Mouse (Mus musculus) kidney, embryonic 16.5 days (tissue): ENCODE measurements around the gene Gm20696. TPM values are rescaled to one million over a fixed set of nuclear protein-coding genes. Genes with fewer than 3 reads are reported as not detected.

Experiments
- ATAC-seq: fragments of 200-750 bp; cut with Nextera tagmentation; 2 replicates; pipeline ENCODE4 v1.8.0; 2017; ENCODE audit warnings: moderate TSS enrichment; ENCODE audit not compliant: low FRiP score, low TSS enrichment
- H3K27ac ChIP-seq: fragments of 300-500 bp; sonication (generic); 2 replicates; pipeline ENCODE4 v1.5.1; 2014; ENCODE audit warnings: low read length
- H3K27me3 ChIP-seq: fragments of 300-500 bp; sonication (generic); 2 replicates; pipeline ENCODE4 v1.6.1; 2014; ENCODE audit warnings: low read length, control low read depth, mixed read lengths; ENCODE audit not compliant: insufficient read depth
- H3K36me3 ChIP-seq: fragments of 300-500 bp; sonication (generic); 2 replicates; pipeline ENCODE4 v1.6.1; 2014; ENCODE audit warnings: low read length, control low read depth, mixed read lengths; ENCODE audit not compliant: insufficient read depth
- H3K4me1 ChIP-seq: fragments of 300-500 bp; sonication (generic); 2 replicates; pipeline ENCODE4 v1.6.1; 2014; ENCODE audit warnings: low read length, control low read depth, mixed read lengths; ENCODE audit not compliant: insufficient read depth
- H3K4me2 ChIP-seq: fragments of 300-500 bp; sonication (generic); replicated peaks from 2 replicates; pipeline ENCODE4 v1.6.1; 2014; ENCODE audit warnings: low read depth, low read length
- H3K4me3 ChIP-seq: fragments of 300-500 bp; sonication (generic); 2 replicates; pipeline ENCODE4 v1.5.1; 2014; ENCODE audit warnings: mild to moderate bottlenecking, low read length
- H3K9ac ChIP-seq: fragments of 300-500 bp; sonication (generic); replicated peaks from 2 replicates; pipeline ENCODE4 v1.6.1; 2014; ENCODE audit warnings: low read length
- H3K9me3 ChIP-seq: fragments of 300-500 bp; sonication (generic); 2 replicates; pipeline ENCODE4 v1.6.1; 2016; ENCODE audit warnings: low read length, control low read depth
- WGBS: fragments of 180-500 bp; shearing (Covaris S2); extraction: QIAGEN DNeasy Blood & Tissue Kit; methylation state at CpG from one replicate; pipeline ENCODE4 v1.1.7; 2014; 5-methylcytosine and 5-hydroxymethylcytosine counted together
- polyA plus RNA-seq: library from polyadenylated mRNA; unstranded; fragments of >200 nt; fragmentation: Nextera tagmentation; extraction: Ambion mirVana; gene quantifications from 2 replicates; pipeline ENCODE4 v1.2.1, GENCODE M21; 2015

Gene Gm20696
- polyA plus RNA-seq, 1 experiment from 2014 or later: 1.7 TPM

DNA sequence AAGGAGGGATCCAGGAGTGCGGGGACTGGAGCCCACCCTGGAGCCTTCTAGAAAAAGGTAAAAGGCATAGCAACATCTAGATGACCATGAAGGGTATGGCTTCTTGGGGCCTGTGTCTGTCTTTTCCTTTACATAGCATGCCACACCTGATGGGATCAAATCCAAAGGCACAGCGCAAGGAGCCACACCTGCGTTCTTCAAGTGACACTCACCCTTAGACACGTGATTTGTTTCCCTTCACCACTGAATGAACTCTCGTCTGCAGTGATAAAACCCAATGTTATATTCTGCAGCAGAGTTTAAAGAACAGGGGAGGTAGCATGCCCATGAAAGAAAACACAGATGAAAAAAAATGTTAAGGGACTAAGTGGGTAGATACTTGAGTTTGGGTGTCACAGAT lies 257.0 kb downstream of the Gm20696 start:
- Histone ChIP-seq H3K4me2 (no peak overlapping the region), H3K27me3 (no peaks in the 10 kb centered on the region), H3K4me1 (0 out of 2 replicates have a peak, but pooled peaks cover 2% of the 10 kb centered on the region), H3K9me3 (no peaks in the 10 kb centered on the region), H3K9ac (no peak overlapping the region), H3K36me3 (no peaks in the 10 kb centered on the region), H3K27ac (no peak overlapping the region), H3K4me3 (no peak overlapping the region)
- 88% methylated on average over 5 of the region's 5 CpGs for WGBS
- no peak for ATAC-seq

DNA sequence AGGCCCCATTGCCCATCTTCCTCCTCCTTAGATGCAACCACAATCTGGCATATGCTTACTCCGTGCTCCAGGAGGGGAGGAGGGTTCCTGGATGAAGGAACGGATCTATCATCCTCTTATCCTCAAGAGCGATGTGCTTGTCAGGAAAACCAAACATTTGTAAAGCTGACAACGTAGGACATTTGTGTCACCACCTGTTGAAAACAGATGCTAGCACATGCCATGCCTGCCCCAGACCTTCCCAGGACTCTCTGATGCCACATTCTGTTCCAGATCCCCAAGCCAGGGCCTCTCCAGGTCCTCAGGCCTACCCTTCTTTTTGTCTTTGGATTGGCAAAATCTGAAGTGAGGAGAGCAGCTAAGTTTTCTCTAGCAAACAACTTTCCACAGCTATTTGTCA lies 257.7 kb downstream of the Gm20696 start:
- no peak overlapping the region for H3K9ac ChIP-seq
- 0 out of 2 replicates have a peak, but pooled peaks cover 2% of the 10 kb centered on the region for H3K4me1 ChIP-seq
- H3K4me3 ChIP-seq: no peak overlapping the region
- ATAC-seq: no peak
- H3K27ac ChIP-seq: no peak overlapping the region
- 87% methylated on average over 4 of the region's 4 CpGs for WGBS
- H3K36me3 ChIP-seq: no peaks in the 10 kb centered on the region
- H3K27me3 ChIP-seq: no peaks in the 10 kb centered on the region
- H3K4me2 ChIP-seq: no peak overlapping the region
- no peaks in the 10 kb centered on the region for H3K9me3 ChIP-seq

DNA sequence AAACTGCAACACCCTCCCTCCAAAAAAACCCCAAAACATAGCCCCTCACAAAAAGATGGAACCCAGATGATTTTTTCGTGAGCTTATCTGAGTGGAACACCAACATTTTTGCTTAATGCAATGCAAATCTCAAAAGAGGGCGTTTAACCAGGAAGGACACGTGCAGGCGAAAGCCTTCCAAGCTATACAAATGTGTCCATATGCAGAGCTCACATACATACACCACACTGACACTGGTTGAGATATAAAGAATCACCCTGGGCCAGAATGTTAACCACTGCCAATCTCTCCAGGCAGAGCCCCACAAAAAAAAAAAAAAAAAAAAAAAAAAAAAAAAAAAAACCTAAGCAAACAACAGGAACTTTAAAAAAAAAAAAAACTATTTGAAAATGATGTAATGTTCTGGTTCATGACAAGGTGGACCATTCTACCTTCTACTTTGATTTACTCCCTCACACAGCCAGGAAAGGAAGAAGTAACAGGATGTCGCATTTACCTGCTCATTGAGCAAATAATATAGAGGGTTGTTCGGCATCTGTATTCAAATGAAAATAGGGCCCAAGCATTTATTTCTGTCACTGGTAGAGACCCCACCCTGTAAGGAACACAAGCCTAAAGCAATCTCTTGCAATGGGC lies 262.7 kb downstream of the Gm20696 start:
- WGBS: 88% methylated on average over 6 of the region's 6 CpGs
- Histone ChIP-seq H3K4me3 (no peak overlapping the region), H3K4me2 (no peak overlapping the region), H3K27ac (no peak overlapping the region), H3K4me1 (peaks cover 19% of the 10 kb centered on the region; the same call in 1 of the 2 replicates), H3K27me3 (no peaks in the 10 kb centered on the region), H3K36me3 (peaks cover 6% of the 10 kb centered on the region; the same call in 1 of the 2 replicates), H3K9ac (no peak overlapping the region), H3K9me3 (no peaks in the 10 kb centered on the region)
- no peak for ATAC-seq

DNA sequence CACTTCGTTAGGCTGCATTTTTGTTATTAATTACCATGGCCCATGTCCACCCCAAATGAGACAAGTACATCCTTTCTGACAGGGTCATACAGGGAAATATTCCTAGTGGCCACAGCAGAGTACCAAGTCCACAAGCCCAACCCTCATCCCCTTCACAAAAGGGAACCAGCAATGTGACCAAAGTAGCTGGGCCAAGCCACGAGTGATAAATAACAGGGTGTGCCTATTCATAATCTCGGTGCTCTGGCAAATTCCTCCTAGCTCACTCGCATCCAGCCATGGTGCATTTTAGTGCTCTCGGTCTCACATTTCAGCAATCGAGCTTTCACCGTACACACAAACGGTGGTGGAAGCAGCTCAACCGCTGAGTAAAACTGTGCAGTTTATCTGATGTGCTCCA lies 263.7 kb downstream of the Gm20696 start:
- Histone ChIP-seq H3K4me1 (peaks cover 19% of the 10 kb centered on the region; the same call in 1 of the 2 replicates), H3K4me3 (no peak overlapping the region), H3K9me3 (no peaks in the 10 kb centered on the region), H3K27me3 (no peaks in the 10 kb centered on the region), H3K36me3 (peaks cover 7% of the 10 kb centered on the region; the same call in 1 of the 2 replicates), H3K27ac (no peak overlapping the region), H3K9ac (no peak overlapping the region), H3K4me2 (no peak overlapping the region)
- ATAC-seq: no peak
- WGBS: 39% methylated on average over 9 of the region's 9 CpGs

DNA sequence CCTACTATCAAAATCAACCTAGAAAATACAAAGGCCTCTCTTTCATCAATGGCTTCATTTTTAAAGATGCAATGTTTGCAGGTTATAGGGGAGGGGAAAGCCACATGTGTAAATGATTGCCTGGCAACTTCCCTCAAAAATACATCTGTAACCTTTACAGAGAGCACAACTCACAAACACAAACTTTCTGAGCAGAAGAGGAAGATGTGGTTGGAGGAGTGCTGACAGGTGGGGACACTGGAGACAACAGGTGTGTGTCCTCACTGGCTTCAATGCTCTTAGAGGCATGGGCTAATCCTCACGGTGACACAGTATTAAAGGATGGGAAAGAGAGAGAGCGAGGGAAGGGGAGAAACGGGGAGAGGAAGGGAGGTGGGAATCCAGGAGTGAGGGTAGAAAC lies 264.2 kb downstream of the Gm20696 start:
- no peak overlapping the region for H3K4me3 ChIP-seq
- ATAC-seq: no peak
- no peak overlapping the region for H3K4me2 ChIP-seq
- H3K27me3 ChIP-seq: no peaks in the 10 kb centered on the region
- H3K9ac ChIP-seq: no peak overlapping the region
- peaks cover 19% of the 10 kb centered on the region; the same call in 1 of the 2 replicates for H3K4me1 ChIP-seq
- H3K27ac ChIP-seq: no peak overlapping the region
- 69% methylated on average over 3 of the region's 3 CpGs for WGBS
- no peaks in the 10 kb centered on the region for H3K9me3 ChIP-seq
- peaks cover 12% of the 10 kb centered on the region; the same call in 1 of the 2 replicates for H3K36me3 ChIP-seq

DNA sequence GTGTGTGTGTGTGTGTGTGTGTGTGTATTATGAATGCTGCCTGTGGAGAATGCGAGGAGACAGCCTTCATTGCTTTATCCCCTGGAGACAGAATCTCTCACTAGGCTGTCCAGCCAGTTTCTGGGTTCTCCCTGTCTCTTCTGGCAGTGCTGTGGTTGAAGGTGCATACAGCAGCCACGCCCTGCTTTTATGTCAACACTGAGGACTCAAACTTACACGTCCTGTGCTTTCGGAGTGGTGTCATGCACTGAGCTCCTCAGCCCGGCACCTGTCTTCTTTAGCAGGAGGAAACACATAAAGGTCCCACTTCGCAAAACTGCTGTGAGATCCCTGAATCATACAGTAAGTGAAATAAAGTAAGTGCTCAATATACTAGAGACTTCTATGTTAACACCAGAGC lies 264.8 kb downstream of the Gm20696 start:
- H3K4me2 ChIP-seq: no peak overlapping the region
- peaks cover 14% of the 10 kb centered on the region; the same call in 1 of the 2 replicates for H3K36me3 ChIP-seq
- no peaks in the 10 kb centered on the region for H3K9me3 ChIP-seq
- H3K27me3 ChIP-seq: no peaks in the 10 kb centered on the region
- H3K27ac ChIP-seq: no peak overlapping the region
- H3K9ac ChIP-seq: no peak overlapping the region
- 84% methylated on average over 6 of the region's 6 CpGs for WGBS
- no peak overlapping the region for H3K4me3 ChIP-seq
- peaks cover 18% of the 10 kb centered on the region; the same call in 1 of the 2 replicates for H3K4me1 ChIP-seq
- no peak for ATAC-seq

DNA sequence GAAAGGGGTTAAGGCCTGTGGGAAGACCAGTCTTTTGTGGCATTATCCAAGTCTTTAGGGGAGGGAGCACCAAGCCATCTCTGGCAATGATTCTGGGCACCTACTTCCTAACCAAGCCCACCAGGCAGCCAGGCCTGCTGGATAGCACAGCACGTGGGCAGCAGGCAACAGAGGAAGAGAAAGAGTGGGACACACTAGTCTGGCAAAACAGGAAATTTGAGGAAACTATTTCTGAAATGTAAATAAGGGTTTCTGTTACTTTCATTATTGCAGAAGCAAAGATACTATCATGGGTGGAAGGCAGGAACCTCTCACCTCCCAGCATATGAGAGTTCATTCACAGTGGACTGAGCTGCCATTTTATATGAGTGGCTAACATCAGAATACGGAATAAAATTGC lies 265.4 kb downstream of the Gm20696 start:
- no peak overlapping the region for H3K27ac ChIP-seq
- no peak for ATAC-seq

DNA sequence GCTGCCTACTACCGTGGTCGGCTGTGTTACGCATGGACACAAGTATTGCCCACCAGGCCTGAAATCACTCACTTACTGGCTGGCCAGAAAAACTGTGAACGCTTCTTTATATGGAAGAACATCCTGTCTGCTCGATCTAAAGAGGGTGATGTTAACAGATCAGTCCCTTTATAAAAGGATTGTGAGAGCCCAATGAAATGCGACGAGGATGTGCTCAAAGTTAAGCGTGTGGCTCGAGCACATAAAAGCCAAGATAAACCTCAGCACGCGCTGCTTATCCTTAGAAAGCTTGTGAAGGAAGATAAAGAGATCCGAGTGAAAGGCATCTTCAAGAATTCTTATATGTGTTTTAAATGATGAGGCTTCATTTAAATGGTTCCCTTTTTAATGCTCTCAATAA lies 270.9 kb downstream of the Gm20696 start:
- Histone ChIP-seq H3K9ac (no peak overlapping the region), H3K36me3 (peaks cover 14% of the 10 kb centered on the region; the same call in 1 of the 2 replicates), H3K4me3 (no peak overlapping the region), H3K27me3 (no peaks in the 10 kb centered on the region), H3K9me3 (no peaks in the 10 kb centered on the region), H3K4me1 (peaks cover 11% of the 10 kb centered on the region; the same call in 1 of the 2 replicates), H3K4me2 (no peak overlapping the region), H3K27ac (no peak overlapping the region)
- ATAC-seq: no peak
- WGBS: 85% methylated on average over 12 of the region's 12 CpGs

More for the DNA sequence above, 265.4 kb downstream of the Gm20696 start:
- Histone ChIP-seq H3K4me3 (no peak overlapping the region), H3K27me3 (no peaks in the 10 kb centered on the region), H3K36me3 (peaks cover 14% of the 10 kb centered on the region; the same call in 1 of the 2 replicates), H3K9ac (no peak overlapping the region), H3K4me2 (no peak overlapping the region), H3K9me3 (no peaks in the 10 kb centered on the region), H3K4me1 (peaks cover 17% of the 10 kb centered on the region; the same call in 1 of the 2 replicates)
- WGBS: 41% methylated on average over 2 of the region's 2 CpGs

DNA sequence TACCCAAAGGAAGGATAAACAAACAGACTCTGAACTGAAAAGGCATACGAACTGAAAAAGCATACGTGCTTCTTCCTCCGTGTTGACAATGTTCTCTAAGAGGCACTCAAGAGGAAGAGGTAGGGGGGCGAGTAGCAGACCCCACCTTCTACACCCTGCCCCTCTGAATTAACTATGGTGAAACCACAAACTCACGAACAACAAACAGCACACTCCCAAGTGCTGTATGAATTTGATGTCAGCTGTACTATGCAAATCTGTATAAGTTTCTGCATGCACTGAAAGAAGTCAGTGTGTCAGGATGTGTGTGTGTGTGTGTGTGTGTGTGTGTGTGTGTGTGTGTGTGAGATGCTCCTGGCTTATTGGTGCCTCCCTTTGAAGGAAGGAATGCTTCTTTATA lies 271.8 kb downstream of the Gm20696 start:
- Histone ChIP-seq H3K4me2 (no peak overlapping the region), H3K4me3 (no peak overlapping the region), H3K4me1 (peaks cover 7% of the 10 kb centered on the region; the same call in 1 of the 2 replicates), H3K27me3 (no peaks in the 10 kb centered on the region), H3K9ac (no peak overlapping the region), H3K9me3 (no peaks in the 10 kb centered on the region), H3K27ac (no peak overlapping the region), H3K36me3 (peaks cover 14% of the 10 kb centered on the region; the same call in 1 of the 2 replicates)
- ATAC-seq: no peak
- WGBS: 77% methylated on average over 5 of the region's 5 CpGs

DNA sequence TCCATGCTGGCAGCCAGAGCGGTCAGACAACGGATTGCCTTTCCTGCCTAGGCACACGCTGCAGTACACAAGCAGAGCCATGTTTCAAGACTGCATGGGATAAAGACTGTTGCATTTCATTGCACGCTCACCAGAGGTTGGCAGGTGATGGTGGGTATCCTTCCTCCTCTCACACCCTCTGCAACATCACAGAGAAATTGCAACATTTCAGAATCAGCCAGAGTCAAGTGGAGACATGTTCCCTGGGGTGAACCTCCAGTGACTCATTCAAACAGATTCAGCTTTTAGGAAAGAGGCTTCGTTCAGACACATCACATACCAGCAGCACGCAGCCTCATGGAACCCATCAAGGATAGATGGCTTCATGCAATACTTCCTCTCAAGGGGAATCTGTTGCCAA lies 274.1 kb downstream of the Gm20696 start:
- no peak overlapping the region for H3K4me2 ChIP-seq
- H3K4me1 ChIP-seq: peaks cover 10% of the 10 kb centered on the region
- H3K9me3 ChIP-seq: no peaks in the 10 kb centered on the region
- 0 out of 2 replicates have a peak, but pooled peaks cover 3% of the 10 kb centered on the region for H3K36me3 ChIP-seq
- no peak overlapping the region for H3K27ac ChIP-seq
- H3K9ac ChIP-seq: no peak overlapping the region
- ATAC-seq: no peak
- H3K27me3 ChIP-seq: no peaks in the 10 kb centered on the region
- H3K4me3 ChIP-seq: no peak overlapping the region
- 92% methylated on average over 6 of the region's 6 CpGs for WGBS
